Mouse (Mus musculus) testis, adult 2 months (tissue): ENCODE measurements at regions not wholly inside any gene's neighbourhood (a gene's known extent, or its start where the extent isn't known, plus 50 kb on each side); places are given as distances from the start of the nearest gene placed in this dataset.

Source experiments
- CTCF ChIP-seq: fragments of 200-500 bp; IDR thresholded peaks from 2 replicates; pipeline ENCODE4 v1.5.1; 2012; ENCODE audit warnings: low read depth, mild to moderate bottlenecking, inconsistent platforms, low read length, moderate library complexity; ENCODE audit not compliant: control insufficient read depth, insufficient read depth, insufficient replicate concordance
- POLR2A ChIP-seq: fragments of 200-500 bp; IDR thresholded peaks from 2 replicates; pipeline ENCODE4 v1.6.1; 2012; ENCODE audit warnings: low read depth, mild to moderate bottlenecking, inconsistent platforms, low read length, moderate library complexity; ENCODE audit not compliant: control insufficient read depth

DNA sequence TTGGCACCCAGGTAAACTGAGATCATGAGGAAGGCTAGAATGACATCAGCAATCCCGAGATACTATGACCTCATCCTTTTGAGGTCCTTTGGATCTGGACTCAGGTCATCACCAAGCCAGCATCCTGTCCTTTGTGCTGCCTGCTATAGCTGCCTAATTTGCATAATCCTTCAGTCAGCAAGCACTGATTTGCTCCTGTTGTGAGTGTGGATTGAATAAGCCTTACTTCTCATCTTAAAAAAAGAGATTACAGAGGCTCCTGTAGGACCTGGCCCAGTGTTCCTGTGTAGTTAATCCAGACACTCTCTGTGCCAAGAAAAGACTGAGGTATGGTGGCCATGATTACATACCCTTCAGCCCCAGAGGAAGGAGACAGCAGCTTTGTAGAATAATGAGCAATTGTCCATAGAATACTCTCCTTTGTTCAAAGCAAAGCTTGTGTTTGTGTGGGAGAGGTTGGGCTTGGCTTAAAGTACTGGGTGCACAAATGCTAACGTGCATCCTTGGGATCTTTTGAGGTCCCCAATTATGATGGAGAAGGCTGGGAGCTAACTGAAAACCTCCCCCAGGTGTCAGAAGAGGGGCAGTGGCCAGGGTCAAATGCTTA, 50.4 kb upstream of the Sorl1 start:
- TF ChIP-seq CTCF (no peak), POLR2A (no peak)
